Mouse (Mus musculus): Measurements from ENCODE around the gene Znrf1. TPM values are rescaled to one million over a fixed set of nuclear protein-coding genes. Genes with fewer than 3 reads are reported as not detected.

Znrf1 gene
- total RNA-seq, 1 experiment = 38.4 TPM

GRCm38 (mm10) chr8:111657312-111657854 is 121.5 kb downstream of the Znrf1 start:
- H3K4me1 ChIP-seq (ENCODE audit: control insufficient read depth in 2 of 2, insufficient read depth in 2 of 2, low read length in 2 of 2, poor library complexity in 1 of 2) = peaks cover 0 to 14% of the 10 kb centered on the region in 2 experiments; a peak in 1 of 4 replicates
- DNase-seq (ENCODE audit: low read depth, low spot score) = no peak
- H3K9me3 ChIP-seq (ENCODE audit: control insufficient read depth, insufficient read depth, low read depth, low read length) = no peaks in the 10 kb centered on the region
- TF ChIP-seq ZC3H11A (IDR thresholded peaks at IDR 0.05; ENCODE audit: borderline replicate concordance, low read depth, low read length) (no peak), CHD2 (IDR thresholded peaks at IDR 0.05; ENCODE audit: low read depth, low read length) (no peak), MAFK (IDR thresholded peaks at IDR 0.05; ENCODE audit: insufficient read depth, low read depth, low read length) (no peak), ZNF384 (IDR thresholded peaks at IDR 0.05; ENCODE audit: low read depth, low read length) (no peak), HCFC1 (IDR thresholded peaks at IDR 0.05; ENCODE audit: borderline replicate concordance, insufficient read depth, low read length) (no peak)
- in situ Hi-C loops (cut with MboI; ENCODE audit: low sequenced_read_pairs in 2 of 2, unreplicated experiment in 2 of 2) = no loop called here
- H3K4me3 ChIP-seq (ENCODE audit: insufficient read depth in 1 of 2, low read depth in 1 of 2, low read length in 2 of 2, poor library complexity in 1 of 2, severe bottlenecking in 1 of 2) = no peak overlapping the region
- no peaks in the 10 kb centered on the region for H3K36me3 ChIP-seq (ENCODE audit: control insufficient read depth, insufficient read depth, low read length, poor library complexity, severe bottlenecking)
- H3K9ac ChIP-seq (ENCODE audit: insufficient read depth, low read depth, low read length, poor library complexity, severe bottlenecking) = no peak overlapping the region
- H3K27ac ChIP-seq (ENCODE audit: insufficient read depth, low read depth, low read length, poor library complexity, severe bottlenecking) = no peak overlapping the region

- no peak overlapping the region for H3K9ac ChIP-seq (ENCODE audit: insufficient read depth, low read depth, low read length, poor library complexity, severe bottlenecking)
- H3K4me1 ChIP-seq (ENCODE audit: control insufficient read depth in 2 of 2, insufficient read depth in 2 of 2, low read length in 2 of 2, poor library complexity in 1 of 2) = peaks cover 0 to 14% of the 10 kb centered on the region in 2 experiments; a peak in 1 of 4 replicates
- TF ChIP-seq MAFK (IDR thresholded peaks at IDR 0.05; ENCODE audit: insufficient read depth, low read depth, low read length) = no peak
- TF ChIP-seq CHD2 (IDR thresholded peaks at IDR 0.05; ENCODE audit: low read depth, low read length) = no peak
- TF ChIP-seq ZC3H11A (IDR thresholded peaks at IDR 0.05; ENCODE audit: borderline replicate concordance, low read depth, low read length) = no peak
- no peak for TF ChIP-seq HCFC1 (IDR thresholded peaks at IDR 0.05; ENCODE audit: borderline replicate concordance, insufficient read depth, low read length)
- TF ChIP-seq ZNF384 (IDR thresholded peaks at IDR 0.05; ENCODE audit: low read depth, low read length) = no peak
- no peaks in the 10 kb centered on the region for H3K9me3 ChIP-seq (ENCODE audit: control insufficient read depth, insufficient read depth, low read depth, low read length)
- in situ Hi-C loops (cut with MboI; ENCODE audit: low sequenced_read_pairs in 2 of 2, unreplicated experiment in 2 of 2) = no loop called here
- H3K4me3 ChIP-seq (ENCODE audit: insufficient read depth in 1 of 2, low read depth in 1 of 2, low read length in 2 of 2, poor library complexity in 1 of 2, severe bottlenecking in 1 of 2) = no peak overlapping the region
- H3K27ac ChIP-seq (ENCODE audit: insufficient read depth, low read depth, low read length, poor library complexity, severe bottlenecking) = no peak overlapping the region
- no peaks in the 10 kb centered on the region; the same call in 1 of the 2 replicates for H3K36me3 ChIP-seq (ENCODE audit: control insufficient read depth, insufficient read depth, low read length, poor library complexity, severe bottlenecking)
- no peak for DNase-seq (ENCODE audit: low read depth, low spot score)
Observed at GRCm38 (mm10) chr8:111658819-111659423, 123.0 kb downstream of the Znrf1 start.

- TF ChIP-seq MAFK (IDR thresholded peaks at IDR 0.05; ENCODE audit: insufficient read depth, low read depth, low read length) = no peak
- TF ChIP-seq ZC3H11A (IDR thresholded peaks at IDR 0.05; ENCODE audit: borderline replicate concordance, low read depth, low read length) = peak; percentile 57; the same call in 1 of the 2 replicates
- no peak for TF ChIP-seq ZNF384 (IDR thresholded peaks at IDR 0.05; ENCODE audit: low read depth, low read length)
- TF ChIP-seq CHD2 (IDR thresholded peaks at IDR 0.05; ENCODE audit: low read depth, low read length) = no peak
- no peak for TF ChIP-seq HCFC1 (IDR thresholded peaks at IDR 0.05; ENCODE audit: borderline replicate concordance, insufficient read depth, low read length)
- no peak overlapping the region for H3K27ac ChIP-seq (ENCODE audit: insufficient read depth, low read depth, low read length, poor library complexity, severe bottlenecking)
- H3K9ac ChIP-seq (ENCODE audit: insufficient read depth, low read depth, low read length, poor library complexity, severe bottlenecking) = no peak overlapping the region
- DNase-seq (ENCODE audit: low read depth, low spot score) = no peak
- no peaks in the 10 kb centered on the region for H3K9me3 ChIP-seq (ENCODE audit: control insufficient read depth, insufficient read depth, low read depth, low read length)
- in situ Hi-C loops (cut with MboI; ENCODE audit: low sequenced_read_pairs in 2 of 2, unreplicated experiment in 2 of 2) = no loop called here
- H3K4me3 ChIP-seq (ENCODE audit: insufficient read depth in 1 of 2, low read depth in 1 of 2, low read length in 2 of 2, poor library complexity in 1 of 2, severe bottlenecking in 1 of 2) = no peak overlapping the region
- peaks cover 4% of the 10 kb centered on the region; the same call in 1 of the 2 replicates for H3K36me3 ChIP-seq (ENCODE audit: control insufficient read depth, insufficient read depth, low read length, poor library complexity, severe bottlenecking)
- peaks cover 0 to 2% of the 10 kb centered on the region in 2 experiments; a peak in 1 of 4 replicates for H3K4me1 ChIP-seq (ENCODE audit: control insufficient read depth in 2 of 2, insufficient read depth in 2 of 2, low read length in 2 of 2, poor library complexity in 1 of 2)
Observed at GRCm38 (mm10) chr8:111662473-111662872, 126.6 kb downstream of the Znrf1 start.

GRCm38 (mm10) chr8:111666751-111667150 is 130.9 kb downstream of the Znrf1 start:
- Histone ChIP-seq H3K27ac (ENCODE audit: insufficient read depth, low read depth, low read length, poor library complexity, severe bottlenecking) (no peak overlapping the region), H3K4me1 (ENCODE audit: control insufficient read depth in 2 of 2, insufficient read depth in 2 of 2, low read length in 2 of 2, poor library complexity in 1 of 2) (no peaks in the 10 kb centered on the region; a peak in 1 of 4 replicates), H3K9ac (ENCODE audit: insufficient read depth, low read depth, low read length, poor library complexity, severe bottlenecking) (no peak overlapping the region), H3K9me3 (ENCODE audit: control insufficient read depth, insufficient read depth, low read depth, low read length) (no peaks in the 10 kb centered on the region), H3K36me3 (ENCODE audit: control insufficient read depth, insufficient read depth, low read length, poor library complexity, severe bottlenecking) (peaks cover 21% of the 10 kb centered on the region), H3K4me3 (ENCODE audit: insufficient read depth in 1 of 2, low read depth in 1 of 2, low read length in 2 of 2, poor library complexity in 1 of 2, severe bottlenecking in 1 of 2) (no peak overlapping the region)
- no peak for DNase-seq (ENCODE audit: low read depth, low spot score)
- no peak for TF ChIP-seq CHD2 (IDR thresholded peaks at IDR 0.05; ENCODE audit: low read depth, low read length)
- TF ChIP-seq ZC3H11A (IDR thresholded peaks at IDR 0.05; ENCODE audit: borderline replicate concordance, low read depth, low read length) = no peak
- no peak for TF ChIP-seq HCFC1 (IDR thresholded peaks at IDR 0.05; ENCODE audit: borderline replicate concordance, insufficient read depth, low read length)
- no peak for TF ChIP-seq ZNF384 (IDR thresholded peaks at IDR 0.05; ENCODE audit: low read depth, low read length)
- in situ Hi-C loops (cut with MboI; ENCODE audit: low sequenced_read_pairs in 2 of 2, unreplicated experiment in 2 of 2) = no loop called here

Other genes with a start within 250 kb of the Znrf1 start
- gene Rfwd3, start 235.9 kb upstream of the Znrf1 start, total RNA-seq (2012; rRNA removed) = 43.1 and 73.8 TPM in 2 replicates
- 0.95 and 1.2 TPM in 2 replicates for gene Mlkl, start 197.9 kb upstream of the Znrf1 start, total RNA-seq (2012; rRNA removed)
- gene Fa2h, start 142.3 kb upstream of the Znrf1 start, total RNA-seq (2012; rRNA removed) = not detected in 2 replicates
- gene Wdr59, start 14.0 kb upstream of the Znrf1 start, total RNA-seq (2012; rRNA removed) = 10.4 and 11.0 TPM in 2 replicates
- 0.49 and 1.5 TPM in 2 replicates for gene Ldhd, start 94.3 kb downstream of the Znrf1 start, total RNA-seq (2012; rRNA removed)
- gene Zfp1, start 107.3 kb downstream of the Znrf1 start, total RNA-seq (2012; rRNA removed) = 18.0 and 18.7 TPM in 2 replicates
- gene Ctrb1, start 154.9 kb downstream of the Znrf1 start, total RNA-seq (2012; rRNA removed) = 0.22 and 0.48 TPM in 2 replicates
- 52.9 and 72.6 TPM in 2 replicates for gene Bcar1, start 207.7 kb downstream of the Znrf1 start, total RNA-seq (2012; rRNA removed)